Mouse (Mus musculus) layer of hippocampus, adult 9-10 months (tissue): ENCODE measurements around the gene 4930558K02Rik.
A peak's percentile ranks its signal among the peaks of the same experiment; 100 is the strongest.

ENCODE experiments used
- DNase-seq: peaks from one replicate; pipeline ENCODE4 v3.0.0; 2022; ENCODE audit warnings: low spot score

The 4930558K02Rik gene

DNA sequence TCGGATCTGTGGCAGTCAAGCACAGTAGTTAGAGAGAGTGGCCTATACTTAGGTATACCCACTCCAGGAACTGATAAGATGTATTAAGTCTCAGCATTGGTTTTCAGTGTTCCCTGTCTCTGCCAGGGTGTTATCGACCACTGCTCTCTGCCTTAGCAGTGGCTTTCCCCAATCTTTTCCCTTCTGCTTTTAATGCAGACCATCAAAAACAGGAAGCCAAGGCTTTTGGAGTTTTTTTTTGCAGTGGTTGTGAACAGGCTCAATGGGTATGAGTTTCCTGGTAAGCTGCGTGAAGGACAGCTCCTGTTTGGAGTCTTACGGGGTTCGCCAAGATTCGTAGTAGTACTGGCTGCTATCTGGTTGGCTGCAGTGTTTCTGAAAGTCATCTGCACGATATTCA is 13.0 kb upstream of the 4930558K02Rik start:
- no peak for DNase-seq

GRCm38 (mm10) chr1:161991846-161992245 is 12.4 kb upstream of the 4930558K02Rik start:
- DNase-seq = no peak

DNA sequence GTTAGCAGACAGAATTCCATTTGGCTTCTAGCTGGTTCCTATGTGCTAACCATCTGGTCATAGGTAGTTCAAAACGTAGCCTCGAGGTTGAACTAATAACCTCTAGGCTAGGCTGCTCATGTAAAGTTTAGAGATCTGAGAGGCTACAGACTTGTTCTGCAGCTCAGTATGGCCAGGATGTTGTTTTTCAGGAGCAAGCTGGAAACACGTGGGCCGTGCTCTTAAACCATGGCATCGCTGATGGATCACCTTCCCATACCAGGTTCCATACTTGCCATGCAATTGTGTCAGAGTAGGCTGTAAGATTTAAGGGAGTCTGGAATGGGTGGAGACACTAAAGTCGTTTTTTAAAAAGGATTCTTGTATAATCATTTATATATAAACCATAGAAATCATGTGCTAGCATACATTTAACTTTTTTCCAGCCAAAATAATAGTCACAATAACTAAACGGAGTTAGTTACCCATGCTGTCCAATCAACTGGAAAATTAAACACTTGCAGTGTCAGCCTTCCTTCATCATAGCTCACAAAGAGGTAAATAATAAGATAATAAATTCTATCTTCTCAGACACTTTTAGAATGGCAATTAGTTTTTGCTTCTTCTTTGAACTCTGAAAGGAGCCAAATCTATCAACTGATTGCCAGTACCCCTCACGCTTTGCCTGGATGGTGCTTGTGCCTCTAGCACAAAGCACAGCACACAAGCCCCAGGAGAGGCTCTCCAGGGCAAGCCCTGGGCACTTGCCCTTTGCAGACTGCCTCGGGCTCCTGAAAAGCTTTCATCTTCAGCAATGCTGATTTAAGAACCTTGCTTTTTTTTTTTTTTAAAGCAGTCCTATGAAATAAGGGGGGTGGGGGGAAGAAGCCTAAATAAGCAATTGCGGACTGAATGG is 11.5 kb upstream of the 4930558K02Rik start:
- DNase-seq = no peak

- DNase-seq = no peak
Measured at GRCm38 (mm10) chr1:161983979-161984566, 4.6 kb upstream of the 4930558K02Rik start.

DNA sequence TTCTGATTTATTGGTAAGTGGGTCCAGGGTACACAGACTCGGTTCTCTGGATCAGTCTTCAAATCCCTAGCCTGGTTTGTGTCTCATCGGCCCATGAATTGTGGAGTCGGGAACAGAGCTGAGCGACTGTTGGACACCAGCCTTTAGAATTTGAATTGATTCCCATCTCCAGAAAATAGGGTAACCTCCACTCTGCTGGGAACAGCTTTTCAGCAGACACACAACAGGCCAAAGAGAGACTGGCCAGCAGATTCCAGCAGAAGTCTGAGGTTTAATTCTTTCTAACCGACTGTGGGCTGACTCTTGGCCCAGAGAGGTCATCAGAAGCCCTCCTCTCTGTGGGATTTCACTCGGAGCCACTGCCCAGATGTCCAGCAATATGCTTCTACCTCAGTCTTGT is 4.0 kb upstream of the 4930558K02Rik start:
- no peak for DNase-seq

GRCm38 (mm10) chr1:161980626-161981298 is 1.3 kb upstream of the 4930558K02Rik start:
- no peak for DNase-seq

DNA sequence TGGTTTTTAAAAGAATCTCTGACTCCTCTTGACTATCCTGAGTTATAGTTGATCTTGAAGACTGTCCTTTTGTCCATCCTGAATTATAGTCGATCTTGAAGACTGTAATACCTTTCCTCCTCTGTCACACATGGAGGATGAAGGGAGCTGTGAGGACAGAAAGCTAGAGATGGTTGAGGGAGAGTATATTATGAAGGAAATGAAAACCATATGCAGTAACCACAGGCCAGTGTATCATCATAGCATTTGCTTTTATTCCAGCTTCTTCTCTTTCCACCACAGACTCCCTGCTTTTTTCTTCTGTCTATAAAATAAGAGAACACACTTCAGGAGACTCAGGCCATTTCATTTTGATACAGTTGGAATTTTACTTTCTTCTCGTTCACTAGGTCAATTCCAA is 610 bp upstream of the 4930558K02Rik start:
- DNase-seq = no peak

DNA sequence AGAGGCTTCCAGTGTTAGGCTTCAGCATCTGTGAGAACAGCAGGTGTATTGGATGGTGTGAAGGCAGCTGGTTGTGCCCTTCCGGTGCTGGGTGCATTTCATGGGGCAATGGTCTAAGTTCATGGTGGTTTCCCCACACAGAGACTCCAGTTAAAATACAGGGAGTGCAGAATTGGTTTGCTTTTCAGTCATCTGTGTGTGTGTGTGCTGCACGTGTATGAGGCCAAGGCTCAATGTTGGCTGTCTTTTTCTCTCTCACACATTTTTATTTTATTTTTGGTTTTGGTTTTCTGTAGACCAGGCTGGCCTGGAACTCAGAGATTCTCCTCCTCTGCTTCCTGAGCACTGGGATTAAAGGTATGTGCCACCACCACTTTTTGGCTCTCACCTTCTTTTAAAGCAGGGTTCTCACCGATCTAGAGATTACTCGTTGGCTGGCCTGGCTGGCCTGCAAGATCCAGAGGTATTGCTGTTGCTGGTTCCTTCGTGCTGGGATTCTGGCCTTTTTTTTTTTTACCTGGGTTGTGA is 1.2 kb downstream of the 4930558K02Rik start:
- DNase-seq = no peak

DNA sequence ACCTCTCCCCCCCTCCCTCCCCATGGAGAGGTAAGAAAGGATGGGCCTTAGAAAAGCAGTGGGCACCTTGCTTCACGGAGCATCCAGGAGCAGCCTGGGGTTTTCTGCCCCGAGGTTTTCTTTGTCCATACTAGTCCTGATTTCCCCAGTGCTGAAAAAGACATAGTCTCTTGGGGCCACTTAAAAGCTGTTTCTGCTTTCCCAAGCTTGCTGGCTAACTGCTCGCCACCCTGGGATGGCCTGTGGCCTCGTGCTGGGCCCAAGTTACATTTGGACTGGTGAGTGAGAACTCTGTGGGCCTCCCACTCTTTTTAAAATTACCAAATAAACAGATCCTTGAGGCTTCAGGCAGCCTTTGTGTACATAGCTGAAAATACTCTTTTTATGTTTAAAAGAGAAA is 2.1 kb downstream of the 4930558K02Rik start:
- no peak for DNase-seq

DNA sequence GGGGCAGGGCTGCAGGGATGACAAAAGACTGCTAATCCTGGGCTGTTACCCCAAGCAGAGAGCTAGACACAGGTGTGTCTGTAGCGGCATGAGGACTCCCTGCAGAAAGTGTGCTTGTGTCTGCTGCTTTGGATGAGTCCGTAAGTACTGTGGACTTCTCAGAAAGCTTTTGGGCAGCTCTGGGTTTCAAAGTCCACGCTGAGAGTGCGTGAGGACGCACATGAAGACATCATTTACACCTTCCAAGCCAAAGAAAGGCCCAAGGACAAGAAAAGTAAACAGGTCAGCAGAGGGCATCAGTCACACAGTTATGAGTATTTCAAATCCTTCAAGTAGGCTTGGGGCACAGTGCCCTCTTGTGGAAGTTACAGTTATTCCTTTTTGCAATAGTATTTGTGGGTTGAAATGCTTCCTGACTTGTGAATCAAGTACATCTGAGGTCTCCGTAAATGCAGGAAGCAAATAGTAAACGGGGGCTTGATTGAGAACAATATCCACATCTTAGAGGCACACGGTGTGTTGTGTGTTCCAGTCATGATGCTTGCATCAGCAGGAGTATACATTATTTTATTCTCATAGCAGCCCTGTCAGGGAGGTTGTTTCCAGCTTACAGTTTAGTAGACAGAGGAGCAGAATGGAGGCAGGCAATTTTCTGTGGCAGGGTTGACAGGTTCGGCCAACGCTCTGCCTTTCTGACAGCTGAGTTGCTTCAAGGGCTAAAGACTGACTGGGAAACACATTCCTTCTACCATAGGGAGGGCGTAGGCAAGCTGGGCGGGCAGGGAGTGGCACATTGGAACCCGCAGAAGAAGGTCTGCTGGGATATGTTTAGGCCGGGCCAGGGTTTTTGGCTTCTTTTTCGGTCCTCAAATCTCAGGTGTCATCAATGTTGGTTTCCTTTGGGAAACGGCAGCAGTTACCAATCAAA is 2.9 kb downstream of the 4930558K02Rik start:
- peak; percentile 84 for DNase-seq

DNA sequence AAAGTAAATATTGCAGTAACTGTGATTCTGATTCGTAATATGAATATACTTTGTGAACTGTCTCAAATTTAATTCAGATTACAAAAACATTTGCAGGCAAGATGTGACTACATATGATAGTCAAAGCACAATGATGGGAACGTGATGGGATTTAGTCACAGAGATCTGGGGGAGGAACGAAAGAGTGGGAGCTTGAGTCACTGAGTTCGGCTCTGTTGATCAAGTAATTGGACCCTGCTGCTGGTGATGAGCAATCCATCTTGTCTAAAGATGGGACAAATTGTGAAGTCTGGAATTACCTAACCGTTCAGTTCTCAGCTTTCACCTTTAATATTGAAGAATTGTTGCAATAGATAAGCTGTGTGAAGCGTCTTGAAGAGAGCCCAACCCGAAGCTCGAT is 7.2 kb downstream of the 4930558K02Rik start:
- DNase-seq = no peak

GRCm38 (mm10) chr1:161970874-161971273 is 8.6 kb downstream of the 4930558K02Rik start:
- no peak for DNase-seq

DNA sequence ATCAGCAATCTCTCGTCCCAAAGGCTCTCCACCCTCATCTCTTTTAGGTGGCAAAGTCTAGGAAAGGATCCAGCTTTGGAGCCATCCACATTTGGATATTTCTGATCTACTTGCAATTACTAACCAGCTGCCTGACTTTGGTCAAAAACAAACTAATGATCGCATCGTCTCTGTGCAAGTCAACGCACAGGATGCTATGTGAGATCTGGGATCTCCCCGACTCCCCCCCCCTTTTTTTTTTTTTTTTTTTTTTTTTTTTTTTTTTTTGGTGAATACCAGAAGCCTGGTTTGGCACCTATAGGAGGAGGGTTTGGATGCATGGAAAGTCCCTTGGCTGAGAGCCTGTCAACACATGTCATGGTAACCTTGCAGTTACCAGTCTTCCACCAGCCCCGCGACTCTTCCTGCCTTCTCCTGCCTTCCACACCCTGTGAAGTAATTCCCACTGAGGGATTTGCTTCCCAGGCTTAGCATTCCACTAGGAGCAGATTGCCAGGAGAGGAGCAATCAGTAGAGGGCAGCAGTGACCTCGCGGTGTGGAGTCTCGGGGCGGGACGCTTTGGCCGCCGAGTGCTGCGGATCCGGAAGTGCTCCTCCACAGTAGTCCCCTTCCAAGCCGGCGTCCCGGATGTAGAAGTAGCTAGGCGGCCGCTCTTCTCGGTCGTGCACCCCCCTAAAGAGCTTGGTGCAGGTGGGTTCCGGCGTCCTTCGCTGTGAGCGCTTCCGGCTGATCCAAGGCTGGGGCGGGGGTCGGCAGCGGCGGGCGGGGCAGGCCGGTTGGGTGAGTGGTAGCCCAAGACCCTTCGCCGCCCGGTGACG is 10.6 kb downstream of the 4930558K02Rik start, which contains the start of gene Pigc:
Gene Pigc (plus strand): TSS at position 598 of the 819 bp plus-strand sequence.
- DNase-seq = peak; percentile 90

- no peak for DNase-seq
Measured at GRCm38 (mm10) chr1:161967936-161968335, 11.5 kb downstream of the 4930558K02Rik start.

- DNase-seq = no peak
Measured at GRCm38 (mm10) chr1:161962465-161963377, 16.7 kb downstream of the 4930558K02Rik start.

DNA sequence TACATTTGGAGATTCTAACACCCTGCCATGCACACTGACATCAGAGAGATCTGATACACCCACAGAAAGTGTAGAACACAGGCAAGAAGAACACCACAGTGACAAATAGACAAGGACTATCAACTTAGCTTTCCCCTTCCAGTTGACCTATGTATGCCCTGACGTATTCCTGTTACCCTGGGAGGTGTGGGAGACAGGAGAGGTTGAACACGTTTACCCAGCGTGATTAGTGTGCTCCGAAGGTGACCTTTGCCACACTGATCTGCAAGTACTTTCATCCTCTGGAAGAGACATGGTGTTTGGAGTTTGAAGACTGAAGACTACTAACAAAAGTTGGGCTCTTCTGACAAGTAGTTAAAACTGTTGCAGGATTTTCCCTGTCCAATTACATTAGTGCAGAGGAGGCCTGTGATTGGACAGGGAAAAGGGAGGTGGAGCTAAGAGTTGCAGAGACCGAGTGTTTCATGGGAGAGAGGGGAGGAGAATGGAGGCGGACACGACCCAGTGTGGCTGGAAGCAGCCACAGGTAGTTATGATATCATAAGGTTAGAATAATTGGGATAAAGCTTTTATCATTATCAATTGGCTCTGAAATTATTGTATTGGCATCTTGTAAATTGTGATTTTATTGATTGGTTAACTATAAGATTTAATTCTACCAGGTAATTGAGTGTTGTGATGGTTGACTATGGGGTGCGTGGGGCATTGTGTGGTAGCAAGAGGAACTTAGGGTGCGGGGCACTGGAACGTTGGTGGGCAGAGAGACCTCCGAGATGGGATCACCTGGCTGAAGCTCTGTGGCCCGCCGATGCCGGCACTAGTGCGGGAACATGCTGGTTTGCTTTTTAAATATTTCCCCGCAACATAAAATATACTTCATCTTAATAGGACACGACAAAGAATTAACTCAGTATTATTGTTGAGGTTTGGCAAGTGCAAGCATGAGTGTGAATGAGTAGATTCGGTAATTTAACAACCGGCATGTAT is 21.2 kb downstream of the 4930558K02Rik start:
- no peak for DNase-seq

- DNase-seq = no peak
Measured at GRCm38 (mm10) chr1:161955846-161956245, 23.6 kb downstream of the 4930558K02Rik start.

GRCm38 (mm10) chr1:161952599-161952998 is 26.8 kb downstream of the 4930558K02Rik start:
- DNase-seq = no peak
